Mouse (Mus musculus) embryo, embryonic 11 days (tissue): ENCODE measurements around the gene Acbd4.

ENCODE experiments used
- DNase-seq: peaks from one replicate; pipeline ENCODE4 v3.0.0-alpha.2; 2015

Gene Acbd4

DNA sequence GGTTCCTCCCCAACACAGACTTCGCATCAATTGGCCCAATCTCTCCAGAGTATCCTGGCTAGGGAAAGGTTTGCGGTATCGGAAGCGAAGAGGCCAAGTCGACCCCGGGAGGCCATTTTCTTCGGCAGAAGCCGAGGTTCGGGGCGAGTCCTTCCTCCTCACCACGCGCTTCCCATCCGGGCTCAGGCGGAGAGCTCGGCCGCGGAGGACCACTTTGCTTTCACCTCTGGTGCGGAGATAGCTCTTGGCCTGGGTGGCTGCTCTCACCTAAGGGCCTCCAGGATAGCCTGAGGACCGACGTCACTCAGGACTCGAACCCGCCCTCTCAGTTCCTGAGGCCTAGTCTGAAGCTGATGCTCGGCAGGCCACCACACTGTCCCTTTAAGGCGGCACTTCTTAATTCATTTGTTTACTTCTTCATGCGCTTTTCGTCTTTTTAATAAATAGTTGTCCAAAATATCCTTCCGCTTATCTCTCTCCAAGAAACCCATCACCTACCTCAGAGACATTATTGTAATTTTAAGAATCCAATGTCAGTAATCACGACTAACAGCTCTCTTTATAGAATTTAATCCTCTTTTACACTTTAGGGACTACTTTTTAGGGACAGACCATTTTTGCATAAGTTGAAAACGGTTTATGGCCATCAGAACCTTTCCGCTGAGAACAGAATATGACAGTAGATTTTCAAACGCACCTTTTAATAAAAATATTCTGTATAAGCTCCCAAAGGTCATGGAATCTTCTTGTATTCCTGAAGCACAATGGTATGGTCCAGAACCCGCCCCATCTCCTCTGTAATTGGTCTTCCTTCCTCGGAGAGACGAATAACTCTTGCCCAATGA lies 13.9 kb downstream of the Acbd4 start:
- DNase-seq, result peak; percentile 88

DNA sequence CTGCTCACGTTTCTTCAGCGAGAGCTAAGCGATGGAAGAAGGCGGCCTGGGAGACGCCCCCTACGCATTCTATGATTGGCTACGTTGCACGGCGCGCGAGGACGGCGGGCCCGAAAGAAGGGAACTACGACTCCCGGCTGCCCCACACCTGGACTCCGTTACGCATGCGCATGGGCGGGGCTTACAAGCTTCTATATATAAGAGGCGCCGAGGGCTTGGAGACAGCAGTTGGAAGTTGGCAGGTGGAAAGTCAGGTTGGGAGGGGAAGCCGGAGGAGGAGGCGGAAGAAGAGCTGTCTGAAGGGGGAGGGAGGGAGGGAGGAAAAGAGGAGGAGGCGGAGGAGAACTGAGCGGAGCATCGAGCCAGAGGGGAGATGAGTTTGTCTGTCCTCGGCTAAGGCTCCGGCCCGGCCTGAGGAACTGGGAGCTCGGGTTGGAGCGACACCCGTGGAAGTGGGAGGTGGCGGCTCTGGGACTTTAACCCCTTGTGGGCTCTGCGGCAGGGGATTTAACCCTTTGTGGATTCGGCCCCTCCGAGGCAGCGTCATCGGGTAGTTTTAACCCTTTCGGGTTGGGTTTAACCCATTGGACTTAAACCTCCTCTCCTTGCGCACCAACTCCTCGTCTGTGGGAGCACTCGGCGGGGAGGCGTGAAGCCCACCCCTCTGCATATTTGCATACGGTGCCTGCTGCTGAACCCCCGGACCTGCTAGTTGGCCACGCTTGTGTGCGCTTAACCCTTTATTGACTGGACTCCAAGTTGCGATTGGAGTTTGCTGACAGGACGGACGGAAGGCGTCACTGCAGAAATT lies 14.7 kb downstream of the Acbd4 start, which contains the start of gene Hexim1:
Hexim1 (plus strand) TSS at position 224 of the 811 bp plus-strand sequence.
- peak; percentile 100 for DNase-seq

DNA sequence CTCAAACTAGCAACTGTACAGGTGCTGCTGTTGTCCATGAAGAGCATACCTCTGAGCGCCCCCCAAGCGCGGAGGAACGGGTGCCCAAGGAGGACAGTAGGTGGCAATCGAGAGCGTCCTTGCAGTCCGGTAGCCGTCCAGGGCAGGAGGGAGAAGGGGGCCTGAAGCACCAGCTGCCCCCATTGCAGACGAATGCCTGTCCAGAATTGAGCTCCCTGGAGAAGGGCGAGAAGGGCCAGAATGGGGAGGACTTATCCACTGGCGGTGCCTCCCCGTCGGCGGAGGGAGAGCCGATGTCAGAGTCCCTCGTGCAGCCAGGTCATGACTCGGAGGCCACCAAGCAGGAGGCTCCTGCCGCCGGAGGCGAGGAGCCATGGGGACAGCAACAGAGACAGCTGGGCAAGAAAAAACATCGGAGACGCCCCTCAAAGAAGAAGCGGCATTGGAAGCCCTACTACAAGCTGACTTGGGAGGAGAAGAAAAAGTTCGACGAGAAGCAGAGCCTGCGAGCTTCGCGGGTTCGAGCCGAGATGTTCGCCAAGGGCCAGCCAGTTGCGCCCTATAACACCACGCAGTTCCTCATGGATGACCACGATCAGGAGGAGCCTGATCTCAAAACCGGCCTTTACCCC lies 15.6 kb downstream of the Acbd4 start:
- peak; percentile 82 for DNase-seq

DNA sequence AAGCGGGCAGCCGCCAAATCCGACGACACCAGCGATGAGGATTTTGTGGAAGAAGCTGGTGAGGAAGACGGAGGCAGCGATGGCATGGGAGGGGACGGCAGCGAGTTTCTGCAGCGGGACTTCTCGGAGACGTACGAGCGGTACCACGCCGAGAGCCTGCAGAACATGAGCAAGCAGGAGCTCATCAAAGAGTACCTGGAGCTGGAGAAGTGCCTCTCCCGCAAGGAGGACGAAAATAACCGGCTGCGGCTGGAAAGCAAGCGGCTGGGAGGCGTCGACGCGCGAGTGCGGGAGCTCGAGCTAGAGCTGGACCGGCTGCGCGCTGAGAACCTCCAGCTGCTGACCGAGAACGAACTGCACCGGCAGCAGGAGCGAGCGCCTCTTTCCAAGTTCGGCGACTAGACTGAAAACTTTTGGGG lies 16.1 kb downstream of the Acbd4 start:
- DNase-seq, result peak; percentile 74

DNA sequence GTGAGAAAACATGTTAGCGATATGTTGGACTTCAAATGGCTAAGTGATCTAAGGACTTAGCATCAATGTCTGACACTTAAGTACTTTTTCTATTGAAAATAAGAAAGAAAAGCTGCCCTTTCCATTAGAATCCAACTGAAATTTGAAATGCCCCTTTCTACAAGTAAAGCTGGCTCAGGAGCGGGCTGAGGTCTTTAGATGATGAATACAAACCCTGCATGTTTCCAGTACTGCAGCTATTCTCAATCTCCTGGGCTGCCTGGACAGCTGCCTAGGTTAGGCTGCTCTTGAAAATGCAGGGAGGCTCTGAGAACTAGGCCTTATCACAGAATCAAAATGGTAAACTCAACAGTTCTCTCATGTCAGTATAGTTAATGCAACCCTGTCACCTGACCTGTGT lies 17.4 kb downstream of the Acbd4 start:
- no peak for DNase-seq

DNA sequence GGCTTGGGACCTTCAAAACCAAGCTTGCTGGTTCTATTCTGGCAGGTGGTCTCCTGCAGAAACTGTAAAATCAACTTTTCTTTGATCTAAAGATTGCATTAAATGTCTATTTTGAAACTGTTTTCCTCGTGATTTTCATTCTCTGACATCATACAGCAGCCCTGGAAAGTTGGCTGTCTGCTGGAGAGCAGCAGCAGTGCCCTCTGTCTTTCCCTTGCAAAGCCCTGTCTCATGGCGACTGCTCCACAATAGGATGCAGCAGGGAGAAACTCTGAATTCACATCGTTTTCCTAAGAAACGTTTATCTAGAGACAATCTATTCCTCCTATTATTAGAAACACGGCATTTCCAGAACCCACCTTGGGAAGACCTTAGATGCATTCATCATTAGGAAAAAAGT lies 18.1 kb downstream of the Acbd4 start:
- DNase-seq, result no peak

DNA sequence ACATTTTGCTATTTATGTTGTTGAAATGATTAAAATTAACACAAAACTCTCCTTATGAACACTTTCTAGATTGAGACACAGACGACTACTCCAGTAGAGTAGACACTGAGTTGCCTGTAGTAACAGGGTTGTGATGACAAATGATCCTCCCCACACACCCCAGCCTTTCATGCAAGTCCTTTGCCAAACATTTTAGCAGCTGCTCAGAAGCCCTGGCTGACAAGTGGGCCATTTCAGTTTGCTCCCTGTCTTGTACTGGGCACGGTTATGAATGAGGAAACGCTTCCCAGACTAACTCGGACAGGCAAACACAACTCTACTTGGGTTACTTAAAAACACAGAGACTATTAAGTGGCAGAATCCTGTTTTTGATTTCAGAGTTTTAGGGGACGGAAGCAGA lies 18.8 kb downstream of the Acbd4 start:
- DNase-seq, result no peak

DNA sequence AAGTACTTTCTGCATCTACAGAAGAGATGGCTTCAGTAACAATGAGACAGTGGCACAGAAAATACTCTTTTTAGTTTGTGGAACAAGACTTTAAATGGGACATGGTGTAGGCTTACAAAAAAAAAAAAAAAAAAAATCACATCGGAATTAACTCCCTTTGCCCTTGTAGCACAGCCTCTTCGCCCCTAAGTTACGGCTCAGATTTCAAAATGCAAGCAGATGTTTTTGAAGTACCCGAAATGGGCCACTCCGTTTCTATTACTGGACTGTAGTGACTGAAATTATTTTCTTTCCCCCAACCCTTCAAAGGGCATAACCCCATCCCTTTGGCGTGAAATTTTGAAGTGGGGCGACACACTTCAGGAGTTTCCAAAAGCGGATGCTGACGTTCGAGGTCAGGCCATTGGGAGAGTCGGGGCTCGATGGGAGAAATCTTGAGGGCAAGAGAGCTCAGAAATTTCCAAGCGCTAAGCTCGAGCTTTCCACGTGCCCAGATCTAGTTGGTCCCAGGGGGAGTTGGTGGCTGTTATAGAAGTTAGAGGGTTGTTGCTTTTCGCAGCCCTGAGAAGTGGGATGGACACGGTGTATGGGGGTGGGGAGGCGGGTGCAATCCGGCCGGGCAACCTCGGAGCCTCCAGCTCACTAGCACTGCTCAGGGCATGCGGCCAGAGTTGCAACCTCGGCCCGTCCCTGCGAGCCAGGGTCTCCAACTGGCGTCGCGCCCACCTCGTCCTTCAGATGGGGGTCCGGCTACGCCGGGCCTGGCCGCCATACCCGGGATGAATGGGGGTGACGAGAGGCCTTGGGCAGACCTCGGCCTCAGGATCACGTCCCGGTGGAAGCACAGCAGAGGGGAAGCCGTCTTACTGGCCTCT lies 30.5 kb downstream of the Acbd4 start, which contains the start of gene Hexim2:
Hexim2 (plus strand) TSS at position 729 of the 875 bp plus-strand sequence.
- DNase-seq, result peak; percentile 74

DNA sequence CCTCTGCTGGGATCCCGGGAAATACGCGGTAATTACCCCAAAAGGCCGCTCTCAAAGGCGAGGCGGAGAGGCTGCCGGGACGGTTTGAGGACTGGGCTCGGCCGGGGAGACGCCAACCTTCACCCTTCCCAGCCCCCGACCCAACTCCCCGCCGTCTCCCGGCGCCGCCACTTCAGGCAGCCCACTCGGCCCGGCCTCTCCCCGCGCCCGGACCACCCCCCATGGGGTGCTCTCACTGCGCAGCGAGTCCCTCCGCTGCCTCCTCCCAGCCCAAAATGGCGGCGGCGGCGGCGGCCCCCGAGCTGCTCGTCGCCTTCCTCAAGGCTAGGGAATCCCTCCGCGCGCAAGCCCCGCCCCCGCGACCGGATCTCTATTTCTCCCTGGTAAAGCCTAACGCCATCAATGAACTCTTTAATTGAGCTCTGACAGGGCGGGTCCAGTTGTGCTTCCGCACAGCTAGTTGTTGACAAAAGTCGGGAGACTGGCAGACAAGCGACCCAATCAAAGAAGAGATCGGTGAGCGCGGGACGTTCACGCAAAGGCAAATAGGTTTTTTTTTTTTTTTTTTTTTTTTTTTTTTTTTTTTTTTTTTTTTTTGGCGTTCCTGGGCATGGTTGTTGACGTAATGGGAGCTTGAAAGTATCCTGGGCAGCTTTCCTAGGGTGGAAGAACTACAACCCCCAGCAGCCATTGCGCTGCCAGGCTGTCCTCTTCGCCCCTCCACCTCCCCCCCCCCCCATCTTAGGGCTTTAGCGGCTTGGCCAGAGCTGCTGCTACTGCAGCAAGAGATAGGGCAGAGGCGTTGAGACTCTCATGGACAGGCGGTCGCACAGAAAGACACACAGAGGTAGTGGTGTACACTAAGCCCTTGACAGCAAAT lies 31.3 kb downstream of the Acbd4 start:
- peak; percentile 99 for DNase-seq

DNA sequence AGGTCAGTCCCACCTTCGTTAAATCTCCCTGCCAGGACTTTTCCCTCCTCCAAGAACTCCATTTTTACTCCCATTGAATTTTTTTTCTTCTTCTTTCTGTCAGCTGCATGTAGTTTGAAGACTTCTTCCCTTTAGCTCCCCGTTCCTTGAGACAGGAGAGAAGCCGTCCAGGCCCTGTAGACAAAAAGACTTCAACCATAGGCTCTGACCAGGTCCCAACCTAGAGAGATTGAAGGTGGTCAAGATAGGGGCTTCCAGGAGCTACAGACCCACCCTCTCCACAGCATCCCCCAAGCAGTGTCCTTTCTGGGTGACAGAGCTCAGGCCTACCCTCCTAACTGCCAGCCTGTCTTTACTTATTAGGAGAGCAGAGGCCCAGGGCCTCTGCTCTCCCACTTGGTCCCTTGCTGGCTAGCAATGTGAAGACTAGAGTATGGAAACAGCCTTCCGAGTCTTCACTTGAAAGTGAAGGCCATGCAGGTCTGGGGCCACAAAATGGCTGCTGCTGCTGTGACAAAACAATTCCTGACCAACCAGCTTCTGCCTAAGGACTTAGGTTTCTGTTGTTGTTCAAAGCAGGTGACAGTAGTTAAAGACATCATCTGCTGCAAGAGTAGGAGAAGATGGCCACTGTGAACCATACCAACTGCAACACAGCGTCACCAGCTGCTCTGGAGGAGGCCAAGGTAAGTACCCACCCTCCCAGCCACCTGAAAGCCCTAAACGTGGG lies 32.1 kb downstream of the Acbd4 start:
- DNase-seq, result no peak

DNA sequence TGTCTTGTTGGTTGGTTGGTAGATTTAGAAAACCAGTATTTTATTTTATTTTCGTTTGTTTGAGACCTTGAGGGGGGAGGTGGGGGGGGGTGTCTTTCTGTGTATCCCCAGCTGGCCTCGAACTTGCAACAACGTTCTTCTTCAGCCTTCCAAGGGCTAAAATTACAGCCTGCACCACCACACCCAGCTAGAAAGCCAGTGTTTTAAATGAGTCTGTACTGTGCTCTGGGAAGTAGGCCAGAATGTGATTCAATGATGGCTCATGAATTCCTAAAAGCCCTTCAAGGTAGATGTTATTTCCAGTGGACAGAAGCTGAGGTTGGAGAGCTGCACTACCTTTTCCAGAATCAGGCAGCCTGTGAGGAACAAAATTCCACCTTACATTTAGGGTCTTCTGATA lies 32.7 kb downstream of the Acbd4 start:
- no peak for DNase-seq

DNA sequence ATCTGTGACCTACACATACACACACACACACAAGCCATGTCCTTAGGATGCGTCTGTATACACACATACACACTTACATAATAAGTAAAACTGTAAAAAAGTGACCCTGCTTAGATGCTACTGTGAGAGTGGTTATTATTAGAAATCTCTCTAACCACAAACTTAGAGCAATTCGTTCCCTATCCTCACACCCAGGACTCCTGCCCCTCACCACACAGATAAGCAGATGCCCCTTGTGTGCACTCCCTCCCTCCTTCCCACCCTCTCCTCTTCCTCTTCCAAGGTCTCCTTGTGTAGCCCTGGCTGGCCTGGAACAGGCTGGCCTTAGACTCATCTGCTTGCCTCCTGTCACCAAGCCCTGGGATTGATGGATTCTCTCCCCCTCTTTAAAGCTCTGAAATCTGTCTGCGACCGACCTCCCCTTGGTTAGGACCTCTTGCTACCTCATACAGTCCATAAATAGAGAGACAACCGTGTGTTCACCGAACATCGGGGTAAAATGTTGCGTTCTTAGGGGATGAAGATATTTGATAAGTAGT lies 34.6 kb downstream of the Acbd4 start:
- DNase-seq, result no peak

DNA sequence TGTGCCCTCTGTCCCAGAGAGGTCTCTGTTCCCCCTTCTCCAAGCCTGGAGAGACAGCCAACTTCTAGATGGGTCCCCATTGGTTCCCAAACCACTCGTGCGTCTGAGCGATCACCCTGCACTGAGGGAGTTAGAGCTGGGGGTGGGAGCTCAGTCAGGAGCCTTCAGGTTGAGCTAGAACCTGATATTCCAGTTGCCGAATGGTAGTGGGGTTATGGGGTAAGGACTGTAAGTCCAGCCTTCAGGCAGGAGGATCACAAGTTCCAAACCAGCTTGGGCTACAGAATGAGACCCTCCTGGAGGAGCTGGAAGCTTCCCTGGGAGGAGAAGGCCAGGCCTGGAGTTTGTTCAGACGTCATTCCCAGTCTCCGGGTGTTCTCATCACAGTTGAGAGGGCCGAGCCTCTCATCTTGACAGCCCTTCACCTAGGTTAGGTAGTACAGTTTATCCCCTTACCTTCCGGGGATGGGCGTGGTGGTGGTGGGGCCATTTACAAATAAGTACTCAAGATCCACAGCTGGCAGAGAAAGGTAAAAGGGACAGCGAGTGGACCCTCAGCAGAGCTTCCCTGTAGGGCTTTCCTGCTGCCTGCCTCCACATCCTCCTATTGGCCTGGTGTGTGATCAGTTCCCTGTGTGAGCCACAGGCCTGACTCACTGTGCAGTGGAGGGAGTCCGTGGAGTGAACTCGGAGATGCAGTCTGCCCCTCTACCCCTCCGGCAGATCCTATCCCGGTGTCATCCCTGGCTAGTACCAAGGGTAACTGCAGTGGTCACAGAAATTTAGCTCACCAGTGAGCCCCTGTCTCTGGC lies 38.7 kb downstream of the Acbd4 start:
- DNase-seq, result no peak

DNA sequence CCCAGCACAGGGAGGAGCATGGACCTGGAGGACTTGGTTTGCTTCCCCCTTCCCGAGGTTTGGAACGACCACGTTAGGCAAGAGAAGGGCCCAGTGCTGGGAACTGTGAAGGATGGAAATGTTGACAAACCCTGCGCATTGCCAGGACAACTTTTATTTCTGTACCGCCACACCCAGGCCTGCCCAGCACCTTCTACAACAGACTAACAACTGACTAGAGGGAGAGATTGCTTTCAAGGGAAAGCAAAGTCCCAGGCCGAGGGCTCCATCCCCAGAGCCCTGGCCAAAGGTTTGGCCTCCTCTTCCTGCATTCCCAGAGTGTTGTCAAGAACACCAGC lies 39.2 kb downstream of the Acbd4 start:
- DNase-seq, result no peak

DNA sequence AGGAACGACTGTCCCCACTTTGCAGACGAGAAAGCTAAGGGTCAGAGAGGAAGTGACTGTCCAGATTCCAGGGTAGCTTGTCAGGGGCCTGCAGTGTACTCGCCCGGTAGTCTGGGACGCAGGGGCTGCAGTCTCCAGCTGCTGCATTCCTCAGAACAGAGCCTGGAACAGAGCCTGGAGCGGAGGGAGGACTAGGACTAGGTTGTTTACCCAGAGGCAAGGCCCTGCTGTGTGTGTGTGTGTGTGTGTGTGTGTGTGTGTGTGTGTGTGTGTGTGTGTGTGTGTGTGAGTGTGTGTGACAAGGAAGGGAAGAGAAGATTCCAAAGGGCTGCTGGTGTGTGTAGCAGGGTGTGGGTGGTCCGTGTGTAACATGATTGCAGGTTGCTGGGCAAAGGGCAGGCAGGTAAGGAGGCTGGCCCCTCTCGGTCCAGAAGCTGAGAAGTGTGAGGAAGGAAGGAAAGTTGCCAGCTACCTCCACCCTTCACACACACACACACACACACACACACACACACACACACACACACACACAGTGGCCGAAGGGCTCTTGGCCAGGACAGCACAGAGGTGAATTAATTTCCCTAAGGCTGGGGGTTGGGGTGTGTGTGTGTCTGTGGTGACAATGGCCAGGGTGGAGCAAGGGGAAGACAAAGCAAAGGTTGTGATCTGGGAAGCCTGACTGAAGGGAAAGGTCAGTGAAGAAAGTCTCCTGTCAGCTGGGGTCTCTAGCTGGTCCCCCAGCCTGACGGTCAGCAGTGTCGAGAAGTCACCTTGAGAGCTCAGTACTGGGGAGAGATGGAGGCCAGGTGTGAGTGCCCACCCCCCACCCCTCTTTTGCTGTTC lies 39.8 kb downstream of the Acbd4 start:
- DNase-seq, result no peak

DNA sequence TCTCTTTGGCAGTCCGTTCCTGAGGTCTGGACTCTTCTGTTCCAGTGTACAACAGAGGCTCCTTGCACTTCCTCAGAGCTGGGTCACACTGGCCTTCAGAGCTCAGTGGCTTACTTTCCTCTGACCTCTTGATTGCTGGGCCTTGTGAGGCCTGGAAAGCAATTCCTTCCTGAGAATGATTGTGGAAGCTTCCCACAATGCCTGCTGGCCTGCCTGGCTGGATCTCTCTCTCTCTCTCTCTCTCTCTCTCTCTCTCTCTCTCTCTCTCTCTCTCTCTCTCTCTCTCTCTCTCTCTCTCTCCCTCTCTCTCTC lies 40.4 kb downstream of the Acbd4 start:
- no peak for DNase-seq

DNA sequence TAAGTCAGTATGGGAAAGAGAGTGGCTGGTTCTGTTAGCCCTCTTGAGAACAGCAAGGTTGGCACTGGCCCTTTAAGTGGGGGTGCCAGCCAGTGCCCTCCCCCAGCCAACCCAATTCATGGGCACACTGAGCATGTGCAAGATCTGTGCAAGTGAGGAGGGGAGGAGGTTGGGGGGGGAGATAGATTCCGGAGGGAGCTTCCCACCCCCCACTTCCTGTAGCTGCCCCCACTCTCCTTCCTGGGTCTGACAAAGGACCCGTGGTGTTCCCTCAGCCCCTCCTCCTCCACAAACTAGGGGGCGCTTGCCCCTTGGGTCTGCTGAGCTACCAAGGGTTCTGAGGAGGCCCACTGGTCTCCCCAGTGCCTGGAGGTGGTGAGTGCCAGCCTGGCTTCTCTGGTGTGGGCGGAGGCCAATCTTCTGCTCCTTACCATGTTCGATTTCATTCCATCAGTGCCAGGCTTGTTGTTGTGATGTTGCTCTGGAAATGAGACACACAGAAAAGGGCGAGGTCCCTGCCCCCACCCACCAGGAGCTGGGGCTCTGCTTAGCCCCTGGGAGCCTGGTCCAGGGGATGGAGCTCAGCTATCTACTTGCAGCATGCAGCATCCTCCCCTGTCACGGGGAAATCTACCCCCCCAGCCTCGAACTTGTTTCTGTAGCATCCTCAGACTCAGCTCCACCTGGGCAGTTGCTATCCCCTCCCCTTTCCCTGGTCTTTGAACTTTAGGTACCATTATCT lies 41.1 kb downstream of the Acbd4 start:
- DNase-seq, result peak; percentile 64
